Mouse (Mus musculus) skeletal muscle tissue, adult 2 months (tissue): ENCODE measurements around the gene Car9.
"Not testable (repeated sequence)": the region's sequence is repeated elsewhere in the genome, so short reads cannot be mapped to it uniquely, and the experiment has no call there.

Source experiments
- DNase-seq: peaks from one replicate; pipeline ENCODE4 v3.0.0-alpha.2; 2012; ENCODE audit warnings: low read depth, low spot score

The Car9 gene

GRCm38 (mm10) chr4:43506536-43507185 lies at the start of gene Car9:
Car9 (plus strand) TSS chr4:43506966.
- no peak for DNase-seq

DNA sequence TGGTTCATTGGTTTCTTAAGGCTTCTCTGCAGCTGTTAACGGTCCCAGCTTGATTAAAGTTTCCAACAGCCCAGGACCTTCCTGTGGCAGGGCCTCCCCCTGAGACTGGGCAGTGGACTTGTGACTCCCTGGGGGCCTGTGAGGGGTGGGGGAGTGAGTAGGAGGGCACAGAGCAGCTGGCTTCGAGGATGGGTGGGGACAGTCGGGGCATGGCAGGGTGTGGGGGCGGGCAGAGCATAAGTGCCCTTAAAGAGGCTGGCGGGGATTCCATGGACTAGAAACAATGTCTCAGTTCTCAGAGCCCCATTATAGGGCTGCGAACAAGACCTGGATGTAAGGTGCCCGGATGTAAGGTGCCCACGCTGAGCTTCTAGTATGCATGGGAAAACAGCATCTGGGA lies 49.6 kb upstream of the Car9 start:
- no peak for DNase-seq

DNA sequence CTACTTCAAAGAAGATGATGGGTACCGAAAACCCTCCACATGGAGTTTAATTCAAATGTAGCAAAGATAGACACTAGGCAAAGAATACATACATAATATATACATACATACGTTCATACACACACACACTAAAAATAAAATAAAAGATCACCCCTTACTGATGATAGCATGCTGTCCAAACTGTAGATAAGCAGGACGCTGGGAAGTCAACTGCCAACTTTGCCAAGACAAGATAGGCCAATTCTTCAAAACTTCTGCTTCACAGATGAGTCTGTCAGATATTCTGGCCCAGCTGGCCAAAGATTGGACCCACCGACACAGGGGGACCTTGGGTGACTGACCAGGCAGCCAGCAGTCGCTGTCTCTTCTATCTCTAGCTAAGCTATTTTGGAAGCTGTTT lies 43.7 kb upstream of the Car9 start:
- no peak for DNase-seq

DNA sequence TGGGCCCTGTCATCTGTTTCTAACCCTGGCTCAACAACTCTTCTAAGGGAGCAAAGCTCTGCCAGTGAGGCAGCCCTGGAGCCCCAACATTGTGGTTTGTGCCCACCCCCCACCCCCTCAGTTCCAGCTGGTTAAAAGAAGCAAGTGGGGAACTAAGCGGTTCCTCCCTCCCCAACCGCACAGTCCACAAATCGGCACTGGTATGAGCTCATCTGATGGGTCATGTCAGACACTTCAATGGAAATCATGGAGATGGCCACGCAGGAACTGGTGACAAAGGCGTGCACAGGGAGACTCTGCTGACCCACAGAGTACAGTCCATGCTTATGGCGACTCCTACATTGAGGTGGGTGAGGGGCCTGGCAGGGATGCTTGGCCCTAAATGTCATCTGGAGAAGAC lies 40.8 kb upstream of the Car9 start:
- no peak for DNase-seq

DNA sequence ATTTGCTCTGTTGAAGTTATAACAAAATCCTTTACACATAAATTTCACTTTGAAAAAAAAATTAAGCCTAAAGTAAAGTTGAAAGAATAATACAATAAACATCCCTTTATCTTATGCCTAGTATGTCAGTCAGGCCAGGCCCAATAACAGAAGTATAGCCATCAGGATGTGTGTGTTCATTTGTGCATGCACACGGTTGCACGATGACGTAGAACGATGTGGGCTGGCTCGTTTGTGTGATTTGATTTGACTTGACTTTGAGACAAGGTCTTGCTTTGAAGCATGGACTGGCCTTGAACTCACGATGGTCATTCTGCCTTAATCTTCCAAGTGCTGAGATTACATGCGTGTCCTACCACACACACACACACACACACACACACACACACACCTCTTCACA lies 39.9 kb upstream of the Car9 start:
- DNase-seq, result no peak

GRCm38 (mm10) chr4:43470301-43470700 lies 36.5 kb upstream of the Car9 start:
- DNase-seq, result no peak

DNA sequence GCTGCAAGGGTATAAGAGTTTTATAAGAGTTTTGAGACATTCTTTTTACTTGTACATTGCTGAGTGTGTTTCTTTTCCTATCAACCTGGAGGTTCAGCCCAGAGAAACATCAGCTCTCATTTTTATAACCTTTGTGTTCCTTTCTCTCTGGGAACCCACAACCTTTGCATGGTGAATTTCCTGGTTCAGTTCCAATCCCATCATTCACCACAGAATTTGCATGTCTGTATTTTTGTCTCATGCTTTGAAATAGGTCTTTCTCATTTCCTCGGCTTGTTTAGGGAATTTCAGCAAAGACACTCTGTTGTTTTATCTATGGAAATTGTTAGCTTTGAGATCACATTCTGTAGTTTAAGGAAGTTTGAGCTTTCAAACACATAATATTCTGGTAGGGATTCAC lies 33.1 kb upstream of the Car9 start:
- no peak for DNase-seq

DNA sequence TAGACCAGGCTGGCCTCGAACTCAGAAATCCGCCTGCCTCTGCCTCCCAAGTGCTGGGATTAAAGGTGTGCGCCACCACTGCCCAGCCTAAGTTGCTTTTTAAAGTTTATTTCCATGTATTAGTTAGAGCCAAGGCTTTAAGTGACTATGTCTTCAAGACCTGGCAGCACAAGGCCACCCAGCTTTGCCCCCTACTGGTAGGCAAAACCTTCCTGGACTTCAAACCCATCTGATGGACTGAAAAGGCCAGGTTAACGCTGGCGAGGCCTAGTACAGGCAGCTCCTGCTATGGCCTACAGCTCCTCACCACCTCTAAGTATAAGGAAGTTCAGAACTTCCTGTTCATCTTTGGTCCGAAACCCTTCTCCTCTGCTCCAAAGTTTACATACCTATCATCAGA lies 30.2 kb upstream of the Car9 start:
- no peak for DNase-seq

DNA sequence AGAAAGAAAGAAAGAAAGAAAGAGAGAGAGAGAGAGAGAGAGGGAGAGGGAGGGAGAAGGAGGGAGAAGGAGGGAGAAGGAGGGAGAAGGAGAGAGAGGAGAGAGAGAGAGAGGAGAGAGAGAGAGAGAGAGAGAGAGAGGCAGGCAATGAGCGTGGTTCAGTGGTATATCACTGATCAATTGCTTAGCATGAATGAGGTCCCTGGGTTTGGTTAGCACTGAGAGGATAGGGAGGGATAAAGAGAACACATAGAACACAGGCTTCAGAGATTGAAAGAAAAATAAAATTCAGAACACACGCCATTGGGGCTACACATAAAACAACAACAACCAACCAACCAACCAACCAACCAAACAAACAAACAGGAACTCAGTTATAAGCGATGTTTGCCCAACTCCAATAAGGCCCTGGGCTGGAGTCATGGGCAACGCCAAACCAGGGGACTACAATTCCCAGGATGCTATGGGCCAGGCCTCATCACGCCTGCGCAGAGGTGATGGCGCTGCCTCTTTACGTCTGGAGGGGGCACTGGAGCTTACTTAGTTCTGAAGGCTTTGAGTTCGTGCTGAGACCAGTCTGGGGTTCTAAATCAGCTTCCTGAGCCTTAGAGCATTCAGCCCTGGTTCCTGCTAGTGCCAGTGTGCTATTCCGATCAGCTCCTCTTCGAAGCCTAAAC lies 28.8 kb upstream of the Car9 start:
- peak; percentile 89 for DNase-seq

- no peak for DNase-seq
Observed at GRCm38 (mm10) chr4:43478534-43478858, 28.3 kb upstream of the Car9 start.

DNA sequence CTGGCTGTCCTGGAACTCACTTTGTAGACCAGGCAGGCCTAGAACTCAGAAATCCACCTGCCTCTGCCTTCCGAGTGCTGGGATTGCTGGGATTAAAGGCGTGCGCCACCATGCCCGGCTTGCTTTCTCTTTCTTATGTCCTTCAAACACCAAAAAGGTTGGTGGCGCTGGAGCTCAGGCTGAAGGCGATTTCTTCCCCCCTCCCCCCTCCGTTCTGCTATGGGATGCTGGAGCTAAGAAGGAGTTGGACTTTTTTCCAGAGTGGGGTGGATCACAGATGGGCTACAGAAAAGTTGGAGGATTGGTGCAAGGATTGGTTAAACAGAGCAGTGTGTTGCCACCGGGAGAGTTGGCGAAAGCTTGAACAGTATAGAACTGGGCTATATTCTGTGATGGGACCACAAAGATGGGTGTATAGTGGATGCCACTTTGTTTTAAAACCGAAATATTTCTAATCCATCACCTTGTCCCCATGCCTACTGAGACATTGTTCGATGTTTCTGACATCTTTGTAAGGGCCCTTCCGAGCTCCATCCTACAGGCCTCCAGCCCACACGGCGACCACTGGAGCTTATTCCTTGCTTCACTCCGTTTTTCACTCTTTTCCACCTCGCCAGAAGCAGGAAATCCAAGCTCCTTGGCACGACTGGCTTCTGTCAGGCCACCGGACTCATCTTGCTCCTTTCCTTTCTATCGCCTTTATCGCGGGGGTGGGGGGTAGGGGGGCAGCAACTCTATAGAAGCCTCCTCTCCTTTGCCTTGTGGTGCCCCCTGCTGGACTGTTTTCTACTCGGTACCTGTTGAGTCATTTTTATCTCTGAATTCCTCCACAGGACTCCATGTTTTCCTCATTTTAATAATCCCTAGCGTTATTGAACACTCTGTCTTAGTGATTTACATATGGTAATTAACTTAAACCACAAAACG lies 27.6 kb upstream of the Car9 start:
- no peak for DNase-seq

GRCm38 (mm10) chr4:43480985-43481384 lies 25.8 kb upstream of the Car9 start:
- DNase-seq, result no peak

GRCm38 (mm10) chr4:43481894-43482456 lies 24.8 kb upstream of the Car9 start:
- DNase-seq, result no peak

- DNase-seq, result no peak
Observed at GRCm38 (mm10) chr4:43482591-43482990, 24.2 kb upstream of the Car9 start.

DNA sequence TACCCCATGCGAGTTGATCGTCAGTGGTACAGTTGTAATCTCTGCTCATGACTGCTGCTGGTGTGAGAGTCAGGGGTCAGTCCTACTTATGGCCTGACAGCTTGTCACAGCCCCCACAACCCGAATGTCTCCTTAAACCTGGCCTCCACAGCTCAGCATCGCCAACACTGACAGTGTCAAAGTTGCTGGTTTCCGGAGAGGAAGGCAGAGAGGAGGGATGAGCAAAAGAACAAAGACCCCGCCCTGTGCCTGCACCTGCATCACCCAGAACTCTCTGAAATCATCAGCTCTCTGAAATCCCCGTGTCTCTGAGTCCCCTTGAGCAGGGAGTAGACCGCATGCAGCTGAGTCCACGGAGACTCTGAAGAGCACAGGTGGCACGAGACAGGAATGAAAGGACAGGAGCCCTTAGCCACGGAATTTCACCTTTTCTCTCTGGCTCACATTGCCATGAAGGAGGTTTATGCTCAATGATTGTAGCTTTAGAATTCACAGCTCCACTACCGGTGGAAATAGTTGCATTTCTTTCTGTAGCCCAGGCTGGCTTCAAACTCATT lies 23.2 kb upstream of the Car9 start, which contains the start of gene Sit1:
Sit1 (minus strand) TSS at position 200 of the 557 bp plus-strand sequence.
- DNase-seq, result no peak

- not testable (repeated sequence) for DNase-seq
Observed at GRCm38 (mm10) chr4:43485666-43486065, 21.1 kb upstream of the Car9 start.

GRCm38 (mm10) chr4:43489611-43490010 lies 17.2 kb upstream of the Car9 start:
- DNase-seq, result no peak

GRCm38 (mm10) chr4:43490801-43491200 lies 16.0 kb upstream of the Car9 start:
- no peak for DNase-seq

GRCm38 (mm10) chr4:43492101-43492820 lies 14.5 kb upstream of the Car9 start:
- DNase-seq, result no peak

GRCm38 (mm10) chr4:43492821-43493185 lies 14.0 kb upstream of the Car9 start, which contains the start of gene Ccdc107:
Ccdc107 (plus strand) TSS chr4:43492900.
- DNase-seq, result peak; percentile 99

DNA sequence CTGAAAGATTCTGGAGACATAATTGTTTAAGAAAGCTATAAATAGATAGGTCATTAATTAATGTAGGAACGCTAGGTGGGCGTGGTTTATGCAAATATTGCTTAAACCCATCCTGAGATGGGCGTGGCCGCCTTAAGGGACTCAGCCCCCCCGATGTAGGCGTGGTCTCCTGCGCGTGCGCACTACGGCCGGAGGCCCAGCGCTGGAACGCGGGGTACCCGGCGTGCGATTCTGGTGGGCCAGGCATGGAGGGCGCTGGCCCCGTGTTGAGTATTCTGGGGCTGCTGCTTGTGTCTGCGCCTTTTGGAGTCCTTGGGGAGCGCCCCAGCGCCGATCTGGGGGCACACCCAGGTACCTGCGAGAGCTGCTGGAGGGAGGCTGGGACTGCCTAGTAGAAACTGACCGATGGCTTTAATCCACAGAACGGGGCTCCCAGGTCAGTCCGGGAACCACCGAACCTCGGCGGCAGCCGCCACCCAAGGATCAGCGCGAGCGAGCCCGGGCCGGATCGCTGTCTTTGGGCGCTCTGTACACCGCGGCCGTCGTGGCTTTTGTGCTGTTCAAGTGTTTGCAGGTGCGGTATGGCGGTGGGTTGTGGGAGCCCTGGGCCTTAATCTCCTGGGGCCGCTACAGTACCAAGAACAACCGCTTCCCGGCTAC lies 13.4 kb upstream of the Car9 start:
- DNase-seq, result peak; percentile 97
